ENCODE assay signal across 17 mouse cellular contexts in the genomic region with DNA sequence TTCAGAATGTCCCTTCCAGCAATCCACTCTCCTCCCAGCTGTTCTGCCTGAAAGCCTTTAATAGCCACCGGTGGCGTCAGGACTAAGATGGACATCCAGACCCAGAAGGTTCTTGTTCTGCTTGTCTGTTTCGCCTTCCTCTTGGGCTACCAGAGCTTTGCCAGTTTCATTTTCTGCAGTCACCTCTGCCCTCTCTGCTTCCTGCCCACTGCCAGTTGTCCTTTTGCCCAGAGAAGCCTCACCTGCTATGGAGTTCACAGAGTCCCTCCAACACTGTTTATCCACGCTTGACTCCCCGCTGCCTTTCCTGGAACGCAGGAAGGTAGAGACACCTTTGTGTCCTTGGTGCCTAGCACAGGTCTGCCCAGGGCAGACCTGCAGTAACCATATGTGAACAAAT. TPM values are rescaled to one million over a fixed set of nuclear protein-coding genes. Genes with fewer than 3 reads are reported as not detected.
DNase-seq lines count a peak whose midpoint lies in the region; ATAC-seq and TF ChIP-seq lines count a peak whose summit lies in the region.
"Had no signal": no experiment of that assay in that cellular context is flagged by ENCODE, and none has a peak within 500 bp of the region (broad histone marks: within the 10 kb centered on the region; RNA-seq: fewer than 3 reads in every experiment).

No protein-coding gene starts in this region.

- peak overlapping the region; percentile 66 for H3K27ac ChIP-seq in liver, embryonic 12.5 days
- no peak overlapping the region for H3K27ac ChIP-seq in liver, postnatal 0 days (ENCODE audit: low read depth)
- H3K27ac ChIP-seq: midbrain, embryonic 12.5 days had no signal

- ATAC-seq in liver, embryonic 12.5 days, result no peak
- ATAC-seq in liver, postnatal 0 days, result no peak
- ATAC-seq: forebrain, embryonic 16.5 days; inflammation-experienced regulatory T-cells, adult 6 months had no signal

- H3K27me3 ChIP-seq in liver, embryonic 12.5 days (replicated peaks), result no peaks in the 10 kb centered on the region
- H3K27me3 ChIP-seq in liver, postnatal 0 days (ENCODE audit: insufficient read depth, low read length), result no peaks in the 10 kb centered on the region; the same call in 1 of the 2 replicates

- no peak for TF ChIP-seq CTCF in liver, postnatal 0 days (IDR thresholded peaks at IDR 0.05; ENCODE audit: low read depth)

- H3K9ac ChIP-seq in liver, embryonic 12.5 days, result peak overlapping the region; percentile 44; the same call in 1 of the 2 replicates
- H3K9ac ChIP-seq in liver, postnatal 0 days (replicated peaks), result no peak overlapping the region
- H3K9ac ChIP-seq: midbrain, embryonic 12.5 days had no signal

- no peak overlapping the region for H3K4me3 ChIP-seq in liver, embryonic 12.5 days
- no peak overlapping the region for H3K4me3 ChIP-seq in liver, postnatal 0 days (ENCODE audit: low read depth, low read length)
- H3K4me3 ChIP-seq: midbrain, embryonic 12.5 days had no signal

- H3K9me3 ChIP-seq in liver, embryonic 12.5 days (replicated peaks), result no peaks in the 10 kb centered on the region
- no peaks in the 10 kb centered on the region for H3K9me3 ChIP-seq in liver, postnatal 0 days (ENCODE audit: low read length)
- H3K9me3 ChIP-seq: midbrain, embryonic 12.5 days had no signal

- 84% methylated on average over 6 of the region's 6 CpGs for WGBS in liver, embryonic 12.5 days (ENCODE audit: insufficient replicate concordance)
- WGBS in liver, postnatal 0 days (ENCODE audit: insufficient replicate concordance), result 71% methylated on average over 6 of the region's 6 CpGs

- peaks cover 57% of the 10 kb centered on the region for H3K4me1 ChIP-seq in liver, embryonic 12.5 days
- H3K4me1 ChIP-seq in liver, postnatal 0 days (ENCODE audit: insufficient read depth), result peaks cover 17% of the 10 kb centered on the region

- DNase-seq in liver, postnatal 0 days, result no peak
- peak; percentile 90 for DNase-seq in kidney, adult 9 months
- DNase-seq in kidney, postnatal 25 days, result peak; percentile 63 to 86
- no peak for DNase-seq in MN1 (ENCODE audit: low spot score)
- DNase-seq in testis, postnatal 14 days (ENCODE audit: low spot score), result no peak
- no peak for DNase-seq in urinary bladder, postnatal 25 days (ENCODE audit: low spot score)
- DNase-seq: adrenal gland, adult 2 months; cerebellum, adult 2 months; cerebellum, postnatal 36 days; lung, postnatal 10 days; retina, postnatal 1 day; right cerebral cortex, postnatal 4 days; thymus, postnatal 36 days had no signal

- no peak for TF ChIP-seq EP300 in liver, postnatal 0 days (IDR thresholded peaks at IDR 0.05; ENCODE audit: low read depth)

- H3K36me3 ChIP-seq in liver, embryonic 12.5 days, result peaks cover 77% of the 10 kb centered on the region
- peaks cover 38% of the 10 kb centered on the region for H3K36me3 ChIP-seq in liver, postnatal 0 days (replicated peaks; ENCODE audit: insufficient read depth, low read length)
- H3K36me3 ChIP-seq: midbrain, embryonic 12.5 days had no signal

- peak overlapping the region; percentile 93 for H3K4me2 ChIP-seq in liver, embryonic 12.5 days
- no peak overlapping the region for H3K4me2 ChIP-seq in liver, postnatal 0 days (ENCODE audit: low read depth, low read length)
- H3K4me2 ChIP-seq: midbrain, embryonic 12.5 days had no signal

RNA-seq across cellular contexts. Expression of a gene that starts 5.1 kb away (rescaled TPM):
- polyA plus RNA-seq in liver, embryonic 12.5 days (2016; fragmentation: Nextera tagmentation; extraction: Ambion mirVana), result 52.8 and 57.8 TPM in 2 replicates
- polyA plus RNA-seq in liver, postnatal 0 days (2015; fragmentation: Nextera tagmentation; extraction: Ambion mirVana), result 16.0 and 19.5 TPM in 2 replicates
- polyA plus RNA-seq: inflammation-experienced regulatory T-cells, adult 6 months had no signal

RNA-seq across cellular contexts. Expression of a gene that starts 33.0 kb away (rescaled TPM):
- polyA plus RNA-seq in liver, embryonic 12.5 days (2016; fragmentation: Nextera tagmentation; extraction: Ambion mirVana), result 1.7 and 2.0 TPM in 2 replicates
- 0.15 and 0.34 TPM in 2 replicates for polyA plus RNA-seq in liver, postnatal 0 days (2015; fragmentation: Nextera tagmentation; extraction: Ambion mirVana)
- polyA plus RNA-seq: inflammation-experienced regulatory T-cells, adult 6 months had no signal

RNA-seq across cellular contexts. Expression of a gene that starts 43.9 kb away (rescaled TPM):
- polyA plus RNA-seq in liver, embryonic 12.5 days (2016; fragmentation: Nextera tagmentation; extraction: Ambion mirVana), result 5.2 and 5.7 TPM in 2 replicates
- polyA plus RNA-seq in liver, postnatal 0 days (2015; fragmentation: Nextera tagmentation; extraction: Ambion mirVana), result 0.63 and 0.67 TPM in 2 replicates
- polyA plus RNA-seq: inflammation-experienced regulatory T-cells, adult 6 months had no signal

RNA-seq across cellular contexts. Expression of a gene that starts 47.8 kb away (rescaled TPM):
- polyA plus RNA-seq in liver, embryonic 12.5 days (2016; fragmentation: Nextera tagmentation; extraction: Ambion mirVana), result 180 and 198 TPM in 2 replicates
- polyA plus RNA-seq in liver, postnatal 0 days (2015; fragmentation: Nextera tagmentation; extraction: Ambion mirVana), result 149 and 164 TPM in 2 replicates

RNA-seq across cellular contexts. Expression of a gene that starts 52.5 kb away (rescaled TPM):
- polyA plus RNA-seq in liver, embryonic 12.5 days (2016; fragmentation: Nextera tagmentation; extraction: Ambion mirVana), result 15.5 and 15.8 TPM in 2 replicates
- polyA plus RNA-seq in liver, postnatal 0 days (2015; fragmentation: Nextera tagmentation; extraction: Ambion mirVana), result 3.5 and 4.5 TPM in 2 replicates

Comparison
In these comparisons a context has a peak if more than half of its experiments do, and no peak if none do; other contexts are left out.
1. DNase-seq: peak in kidney, adult 9 months (single experiment) and kidney, postnatal 25 days (2 of 2); none in liver, postnatal 0 days (single experiment), MN1 (single experiment), testis, postnatal 14 days (single experiment) and urinary bladder, postnatal 25 days (single experiment).